Mouse (Mus musculus) CH12.LX (cell line): ENCODE measurements at regions not wholly inside any gene's neighbourhood (a gene's known extent, or its start where the extent isn't known, plus 50 kb on each side); places are given as distances from the start of the nearest gene placed in this dataset.
"Not testable (repeated sequence)": the region's sequence is repeated elsewhere in the genome, so short reads cannot be mapped to it uniquely, and the experiment has no call there.

Source experiments
- DNase-seq: peaks from one replicate; pipeline ENCODE4 v3.0.0-alpha.2; 2013; ENCODE audit errors: extremely low read depth
- H3K27ac ChIP-seq: 2 replicates; pipeline ENCODE4 v1.5.1; 2012; ENCODE audit warnings: low read depth, mild to moderate bottlenecking, control low read depth, moderate library complexity; ENCODE audit not compliant: insufficient read depth
- H3K27me3 ChIP-seq: replicated peaks from 2 replicates; pipeline ENCODE3; 2012; ENCODE audit warnings: inconsistent platforms
- H3K36me3 ChIP-seq, 2 experiments: replicated peaks in 1 of 2; 2 replicates each; pipeline versions ENCODE3 to v1.6.1; 2012; ENCODE audit warnings: inconsistent platforms in 1 of 2, low read length in 1 of 2, mild to moderate bottlenecking in 1 of 2, mixed read lengths in 1 of 2, moderate library complexity in 1 of 2; ENCODE audit not compliant: control insufficient read depth in 1 of 2, insufficient read depth in 1 of 2
- H3K4me1 ChIP-seq, 2 experiments: 2 replicates each; pipeline ENCODE4 v1.6.1; 2012; ENCODE audit warnings: inconsistent platforms in 1 of 2, moderate library complexity in 1 of 2; ENCODE audit not compliant: insufficient read depth in 2 of 2, control insufficient read depth in 1 of 2
- H3K4me2 ChIP-seq: 2 replicates; pipeline ENCODE4 v1.6.1; 2012; ENCODE audit warnings: low read depth, mild to moderate bottlenecking, control low read depth; ENCODE audit not compliant: poor library complexity, insufficient read depth, severe bottlenecking
- H3K4me3 ChIP-seq, 3 experiments: fragments of 150-350 bp in 1 of 3; sonication (generic) in 1 of 3; replicated peaks in 1 of 3; 2 replicates each; pipeline versions ENCODE3 to v1.5.1; 2011 to 2012; ENCODE audit warnings: low read depth in 2 of 3, low read length in 2 of 3, mild to moderate bottlenecking in 2 of 3, moderate library complexity in 2 of 3, control low read depth in 1 of 3, improper control_type of control experiment in 1 of 3, inconsistent platforms in 1 of 3, mixed read lengths in 1 of 3; ENCODE audit not compliant: poor library complexity in 1 of 3
- H3K79me2 ChIP-seq: replicated peaks from 2 replicates; pipeline ENCODE4 v1.6.1; 2012; ENCODE audit warnings: mild to moderate bottlenecking, moderate library complexity; ENCODE audit not compliant: control insufficient read depth, poor library complexity, insufficient read depth, severe bottlenecking; ENCODE audit errors: extremely low read depth
- H3K9ac ChIP-seq: 2 replicates; pipeline ENCODE4 v1.6.1; 2012; ENCODE audit warnings: low read depth, mild to moderate bottlenecking, control low read depth, moderate library complexity; ENCODE audit not compliant: insufficient read depth
- H3K9me3 ChIP-seq: replicated peaks from 2 replicates; pipeline ENCODE3; 2012; ENCODE audit warnings: low read length, inconsistent platforms, mixed read lengths
- CHD1 ChIP-seq: IDR thresholded peaks from 2 replicates; pipeline ENCODE4 v1.6.1; 2012; ENCODE audit warnings: low read depth, low read length, improper control_type of control experiment, inconsistent platforms
- JUN ChIP-seq: IDR thresholded peaks from 2 replicates; pipeline ENCODE4 v1.6.1; 2011; ENCODE audit warnings: low read depth, mild to moderate bottlenecking, low read length, improper control_type of control experiment, moderate library complexity; ENCODE audit not compliant: insufficient read depth
- JUND ChIP-seq: conservative IDR thresholded peaks from 2 replicates; pipeline ENCODE4 v1.6.1; 2011; ENCODE audit warnings: low read depth, low read length, improper control_type of control experiment
- MAX ChIP-seq: IDR thresholded peaks from 2 replicates; pipeline ENCODE4 v1.6.1; 2011; ENCODE audit warnings: low read length, improper control_type of control experiment
- MXI1 ChIP-seq: IDR thresholded peaks from 2 replicates; pipeline ENCODE4 v1.6.1; 2011; ENCODE audit warnings: mild to moderate bottlenecking, low read depth, low read length, improper control_type of control experiment
- MYC ChIP-seq: IDR thresholded peaks from 2 replicates; pipeline ENCODE4 v1.6.1; 2011; ENCODE audit warnings: low read depth, mild to moderate bottlenecking, improper control_type of control experiment, low read length
- NELFE ChIP-seq: IDR thresholded peaks from 2 replicates; pipeline ENCODE4 v1.6.1; 2011; ENCODE audit warnings: low read depth, low read length, improper control_type of control experiment
- NRF1 ChIP-seq: IDR thresholded peaks from 2 replicates; pipeline ENCODE4 v1.6.1; 2014; ENCODE audit warnings: low read depth, mild to moderate bottlenecking, inconsistent platforms, low read length, improper control_type of control experiment, moderate library complexity
- PAX5 ChIP-seq: IDR thresholded peaks from 2 replicates; pipeline ENCODE4 v1.6.1; 2012; ENCODE audit warnings: low read length, inconsistent platforms, mixed read lengths
- POLR2A ChIP-seq: IDR thresholded peaks from 2 replicates; pipeline ENCODE4 v1.6.1; 2011; ENCODE audit warnings: low read depth, mild to moderate bottlenecking, improper control_type of control experiment, low read length
- SIN3A ChIP-seq: IDR thresholded peaks from 2 replicates; pipeline ENCODE4 v1.6.1; 2012; ENCODE audit warnings: low read length, improper control_type of control experiment, inconsistent platforms
- SMC3 ChIP-seq: IDR thresholded peaks from 2 replicates; pipeline ENCODE4 v1.6.1; 2011; ENCODE audit warnings: low read depth, low read length, improper control_type of control experiment
- ZC3H11A ChIP-seq: IDR thresholded peaks from 2 replicates; pipeline ENCODE4 v1.6.1; 2012; ENCODE audit warnings: low read depth, mild to moderate bottlenecking, inconsistent platforms, low read length, improper control_type of control experiment
- dilution Hi-C: fragments of 300-500 bp; cut with MboI; formaldehyde crosslinking; loops from 2 replicates; pipeline ENCODE4 v1.14.3; 2020; ENCODE audit warnings: low sequenced_read_pairs; ENCODE audit not compliant: extremely low pct_unique_long_range_greater_than_20kb, extremely low pct_ligation_motif_present
- in situ Hi-C: fragments of 300-500 bp; cut with MboI; formaldehyde crosslinking; loops from 3 replicates; pipeline ENCODE4 v1.14.3; 2019; ENCODE audit warnings: low sequenced_read_pairs, low pct_ligation_motif_present, low pct_unique_long_range_greater_than_20kb, mixed read lengths

DNA sequence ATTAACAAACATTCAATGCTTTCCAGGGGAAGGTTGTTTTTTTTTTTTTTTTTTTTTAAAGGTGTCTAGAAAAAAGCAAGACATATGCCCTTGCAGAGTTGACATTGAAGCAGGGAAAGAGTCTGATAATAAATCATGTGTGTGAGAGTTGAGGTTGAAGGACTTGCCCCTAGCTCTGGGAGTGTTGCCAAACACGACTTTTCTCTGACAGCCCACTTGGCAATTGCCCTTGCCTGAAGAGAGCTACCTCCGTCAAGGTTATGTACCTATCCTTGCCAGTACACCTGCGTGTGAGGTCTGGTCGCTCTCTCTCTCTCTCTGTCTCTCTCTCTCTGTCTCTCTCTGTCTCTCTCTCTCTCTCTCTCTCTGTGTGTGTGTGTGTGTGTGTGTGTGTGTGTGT is 73.1 kb downstream of the Dusp6 start:
- no peaks in the 10 kb centered on the region for H3K27me3 ChIP-seq
- dilution Hi-C loops (no loop called here), in situ Hi-C loops (no loop called here)
- no peak overlapping the region for H3K9ac ChIP-seq
- H3K4me3 ChIP-seq: no peak overlapping the region
- H3K9me3 ChIP-seq: no peaks in the 10 kb centered on the region
- H3K27ac ChIP-seq: no peak overlapping the region
- TF ChIP-seq PAX5: no peak
- no peak for TF ChIP-seq SMC3
- TF ChIP-seq NRF1: no peak
- no peak for TF ChIP-seq JUN
- no peak for TF ChIP-seq MYC
- TF ChIP-seq ZC3H11A: no peak
- TF ChIP-seq CHD1: no peak
- no peak for TF ChIP-seq JUND
- TF ChIP-seq POLR2A: no peak
- TF ChIP-seq SIN3A: no peak
- no peaks in the 10 kb centered on the region for H3K36me3 ChIP-seq
- no peaks in the 10 kb centered on the region for H3K79me2 ChIP-seq
- DNase-seq: no peak
- no peaks in the 10 kb centered on the region for H3K4me1 ChIP-seq
- H3K4me2 ChIP-seq: no peak overlapping the region

DNA sequence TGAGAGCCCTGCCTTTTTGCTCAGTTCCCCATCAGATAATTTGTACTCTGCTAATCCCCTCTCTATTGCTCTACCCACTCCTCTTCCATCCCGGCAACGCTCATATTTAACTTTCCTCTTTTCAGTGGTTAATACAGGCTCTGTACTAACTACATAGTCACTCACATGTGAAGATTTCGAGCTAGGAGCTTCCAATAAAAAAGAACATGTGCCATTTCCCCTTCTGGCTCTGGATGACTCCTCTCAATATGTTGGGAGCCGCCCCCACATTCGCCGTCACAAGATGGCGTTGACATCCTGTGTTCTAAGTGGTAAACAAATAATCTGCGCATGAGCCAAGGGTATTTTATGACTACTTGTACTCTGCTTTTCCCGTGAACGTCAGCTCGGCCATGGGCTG is 75.8 kb downstream of the Dusp6 start:
- DNase-seq: peak; percentile 52
- H3K4me1 ChIP-seq, H3K27me3 ChIP-seq, H3K79me2 ChIP-seq, in situ Hi-C loops, H3K9me3 ChIP-seq, dilution Hi-C loops, H3K36me3 ChIP-seq: not testable (repeated sequence)
- Histone ChIP-seq H3K4me2 (peak overlapping the region; percentile 7; the same call in 1 of the 2 replicates), H3K4me3 (peak overlapping the region; percentile 52 to 66 (median 63)), H3K9ac (peak overlapping the region; percentile 94), H3K27ac (peak overlapping the region; percentile 48)
- TF ChIP-seq MAX (0 out of 2 replicates have a peak, but pooled peaks have one; percentile 19), SIN3A (peak; percentile 62; the same call in 1 of the 2 replicates), NELFE (peak; percentile 41; the same call in 1 of the 2 replicates), MXI1 (peak; percentile 58; the same call in 1 of the 2 replicates)

DNA sequence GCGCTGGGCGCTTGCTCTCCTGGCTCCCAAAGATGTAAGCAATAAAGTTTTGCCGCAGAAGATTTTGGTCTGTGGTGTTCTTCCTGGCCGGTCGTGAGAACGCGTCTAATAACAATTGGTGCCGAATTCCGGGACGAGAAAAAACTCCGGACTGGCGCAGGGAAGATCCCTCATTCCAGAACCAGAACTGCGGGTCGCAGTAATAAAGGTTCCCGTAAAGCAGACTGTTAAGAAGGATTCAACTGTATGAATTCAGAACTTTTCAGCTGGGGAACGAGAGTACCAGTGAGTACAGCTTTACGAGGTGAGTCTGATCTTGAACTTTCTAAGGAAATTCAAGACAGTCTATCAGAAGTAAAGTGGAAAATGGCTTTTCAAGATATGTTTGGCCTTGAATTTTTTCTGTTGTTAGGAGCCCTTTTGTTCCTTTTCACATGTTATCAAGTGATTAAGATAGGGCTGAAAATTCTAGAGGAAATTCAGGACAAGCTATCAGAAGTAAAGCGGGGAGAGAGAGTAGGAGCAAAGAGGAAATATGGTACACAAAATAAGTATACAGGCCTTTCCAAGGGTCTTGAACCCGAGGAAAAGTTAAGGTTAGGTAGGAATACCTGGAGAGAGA is 76.4 kb downstream of the Dusp6 start:
- H3K79me2 ChIP-seq, dilution Hi-C loops, H3K36me3 ChIP-seq, DNase-seq, H3K27ac ChIP-seq, H3K4me3 ChIP-seq, H3K9ac ChIP-seq, H3K27me3 ChIP-seq, H3K4me2 ChIP-seq, in situ Hi-C loops, H3K9me3 ChIP-seq, H3K4me1 ChIP-seq: not testable (repeated sequence)

DNA sequence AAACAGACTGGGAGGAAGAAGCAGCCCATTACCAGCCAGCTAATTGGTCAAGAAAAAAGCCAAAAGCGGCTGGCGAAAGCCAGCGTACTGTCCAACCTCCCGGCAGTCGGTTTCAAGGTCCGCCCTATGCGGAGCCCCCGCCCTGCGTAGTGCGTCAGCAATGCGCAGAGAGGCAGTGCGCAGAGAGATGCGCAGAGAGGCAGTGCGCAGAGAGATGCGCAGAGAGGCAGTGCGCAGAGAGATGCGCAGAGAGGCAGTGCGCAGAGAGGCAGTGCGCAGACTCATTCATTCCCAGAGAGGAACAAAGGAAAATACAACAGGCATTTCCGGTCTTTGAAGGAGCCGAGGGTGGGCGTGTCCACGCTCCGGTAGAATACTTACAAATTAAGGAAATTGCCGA is 77.0 kb downstream of the Dusp6 start:
- H3K4me1 ChIP-seq, dilution Hi-C loops, in situ Hi-C loops, H3K9me3 ChIP-seq, H3K9ac ChIP-seq, H3K27ac ChIP-seq, H3K36me3 ChIP-seq, DNase-seq, H3K4me3 ChIP-seq, H3K79me2 ChIP-seq, H3K27me3 ChIP-seq, H3K4me2 ChIP-seq: not testable (repeated sequence)
